Mouse (Mus musculus) kidney, adult 2 months (tissue): Measurements from ENCODE around the gene Man2a1. TPM values are rescaled to one million over a fixed set of nuclear protein-coding genes. Genes with fewer than 3 reads are reported as not detected.

Experiments
- DNase-seq: peaks from one replicate; pipeline ENCODE4 v3.0.0; 2021
- H3K27ac ChIP-seq: fragments of 200-500 bp; 2 replicates; pipeline ENCODE4 v1.5.1; 2012; ENCODE audit warnings: low read depth, low read length, control low read depth, inconsistent platforms; ENCODE audit not compliant: insufficient read depth
- H3K27me3 ChIP-seq: fragments of 200-500 bp; replicated peaks from 2 replicates; pipeline ENCODE4 v1.6.1; 2012; ENCODE audit warnings: mild to moderate bottlenecking, moderate library complexity, low read length, inconsistent platforms; ENCODE audit not compliant: control insufficient read depth, insufficient read depth
- H3K36me3 ChIP-seq: fragments of 200-500 bp; 2 replicates; pipeline ENCODE4 v1.6.1; 2012; ENCODE audit warnings: mild to moderate bottlenecking, moderate library complexity, low read length, inconsistent platforms; ENCODE audit not compliant: control insufficient read depth, insufficient read depth
- H3K4me1 ChIP-seq: fragments of 200-500 bp; 2 replicates; pipeline ENCODE4 v1.6.1; 2011; ENCODE audit warnings: low read length; ENCODE audit not compliant: control insufficient read depth, insufficient read depth
- H3K4me3 ChIP-seq: fragments of 200-500 bp; 2 replicates; pipeline ENCODE4 v1.5.1; 2011; ENCODE audit warnings: mild to moderate bottlenecking, low read depth, low read length, control low read depth; ENCODE audit not compliant: insufficient read depth
- CTCF ChIP-seq: fragments of 200-500 bp; conservative IDR thresholded peaks from 2 replicates; pipeline ENCODE4 v1.5.1; 2011; ENCODE audit warnings: low read depth, mild to moderate bottlenecking, control low read depth, low read length, moderate library complexity, mixed read lengths; ENCODE audit not compliant: insufficient read depth, insufficient read length
- POLR2A ChIP-seq: fragments of 200-500 bp; IDR thresholded peaks from one replicate; pipeline ENCODE4 v1.6.1; 2011; ENCODE audit warnings: low read depth, low read length, control low read depth
- WGBS: fragments of 180-500 bp; shearing (Covaris S2); methylation state at CpG from one replicate; pipeline ENCODE4 v1.1.7; 2018; 5-methylcytosine and 5-hydroxymethylcytosine counted together
- polyA plus RNA-seq: library from polyadenylated mRNA; depleted of rRNA; stranded (reverse); fragments of >200 nt; gene quantifications from 2 replicates; pipeline ENCODE4 v1.2.3, GENCODE M21; 2012

The Man2a1 gene
- polyA plus RNA-seq, 1 experiment, result 27.3 TPM

GRCm38 (mm10) chr17:64764175-64765122 is 163.9 kb downstream of the Man2a1 start:
- Histone ChIP-seq H3K36me3 (no peaks in the 10 kb centered on the region), H3K27me3 (no peaks in the 10 kb centered on the region), H3K4me3 (no peak overlapping the region), H3K4me1 (peaks cover 6% of the 10 kb centered on the region), H3K27ac (no peak overlapping the region)
- DNase-seq, result no peak
- TF ChIP-seq POLR2A (no peak), CTCF (no peak)
- WGBS, result 89% methylated on average over 11 of the region's 11 CpGs

GRCm38 (mm10) chr17:64765286-64765685 is 164.8 kb downstream of the Man2a1 start:
- H3K36me3 ChIP-seq, result no peaks in the 10 kb centered on the region
- H3K27ac ChIP-seq, result no peak overlapping the region
- no peaks in the 10 kb centered on the region for H3K27me3 ChIP-seq
- TF ChIP-seq CTCF (no peak), POLR2A (no peak)
- H3K4me1 ChIP-seq, result no peaks in the 10 kb centered on the region; the same call in 1 of the 2 replicates
- DNase-seq, result peak; percentile 53
- 43% methylated on average over 9 of the region's 9 CpGs for WGBS
- no peak overlapping the region for H3K4me3 ChIP-seq

DNA sequence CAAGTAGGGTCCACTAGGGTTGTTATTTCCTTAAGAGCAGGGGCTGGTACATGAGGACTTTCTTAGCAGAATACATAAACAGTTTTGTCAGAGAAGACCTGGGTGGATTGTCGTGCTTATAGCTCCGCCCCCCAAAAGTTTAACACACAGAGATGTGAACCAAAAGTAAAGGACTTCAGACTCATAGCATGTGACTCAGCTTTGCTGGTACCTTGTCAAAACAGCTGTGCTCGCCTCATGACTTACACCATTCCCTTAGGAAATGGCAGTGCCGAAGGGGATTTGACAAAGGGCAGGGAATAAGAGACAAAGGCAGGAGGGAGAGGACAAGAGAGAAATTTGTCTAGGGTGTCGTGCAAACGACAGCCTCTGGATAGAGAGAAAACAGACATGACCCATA is 166.0 kb downstream of the Man2a1 start:
- H3K36me3 ChIP-seq, result no peaks in the 10 kb centered on the region
- DNase-seq, result no peak
- H3K27me3 ChIP-seq, result no peaks in the 10 kb centered on the region
- H3K4me1 ChIP-seq, result no peaks in the 10 kb centered on the region; the same call in 1 of the 2 replicates
- WGBS, result 68% methylated on average over 6 of the region's 6 CpGs
- TF ChIP-seq CTCF, result no peak
- no peak for TF ChIP-seq POLR2A
- no peak overlapping the region for H3K27ac ChIP-seq
- no peak overlapping the region for H3K4me3 ChIP-seq

- Histone ChIP-seq H3K27ac (no peak overlapping the region), H3K27me3 (no peaks in the 10 kb centered on the region), H3K36me3 (no peaks in the 10 kb centered on the region), H3K4me1 (no peaks in the 10 kb centered on the region), H3K4me3 (no peak overlapping the region)
- TF ChIP-seq POLR2A (no peak), CTCF (no peak)
- DNase-seq, result no peak
- 79% methylated on average over 1 of the region's 1 CpGs for WGBS
Observed at GRCm38 (mm10) chr17:64770277-64770676, 169.7 kb downstream of the Man2a1 start.

DNA sequence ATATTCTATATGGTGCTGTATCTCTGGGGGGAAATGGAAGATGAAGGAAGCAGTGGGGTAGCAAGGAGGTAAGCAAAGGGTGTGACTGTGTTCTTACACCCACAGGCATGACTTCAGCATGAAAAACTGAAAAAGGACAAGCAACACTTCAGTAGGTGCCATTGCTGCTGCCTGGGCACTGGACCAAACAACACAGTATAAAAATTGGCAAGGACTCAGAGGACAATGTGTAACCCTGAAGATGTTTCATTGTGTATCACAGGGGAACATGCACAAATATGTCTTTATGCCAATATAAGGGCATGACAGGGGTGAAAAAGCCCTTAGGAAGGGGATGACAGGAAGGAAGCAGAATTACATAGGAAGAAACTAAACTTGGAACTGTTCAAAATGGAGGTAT is 172.1 kb downstream of the Man2a1 start:
- TF ChIP-seq POLR2A (no peak), CTCF (no peak)
- Histone ChIP-seq H3K36me3 (no peaks in the 10 kb centered on the region), H3K4me1 (no peaks in the 10 kb centered on the region), H3K27ac (no peak overlapping the region), H3K4me3 (no peak overlapping the region), H3K27me3 (no peaks in the 10 kb centered on the region)
- peak; percentile 53 for DNase-seq

DNA sequence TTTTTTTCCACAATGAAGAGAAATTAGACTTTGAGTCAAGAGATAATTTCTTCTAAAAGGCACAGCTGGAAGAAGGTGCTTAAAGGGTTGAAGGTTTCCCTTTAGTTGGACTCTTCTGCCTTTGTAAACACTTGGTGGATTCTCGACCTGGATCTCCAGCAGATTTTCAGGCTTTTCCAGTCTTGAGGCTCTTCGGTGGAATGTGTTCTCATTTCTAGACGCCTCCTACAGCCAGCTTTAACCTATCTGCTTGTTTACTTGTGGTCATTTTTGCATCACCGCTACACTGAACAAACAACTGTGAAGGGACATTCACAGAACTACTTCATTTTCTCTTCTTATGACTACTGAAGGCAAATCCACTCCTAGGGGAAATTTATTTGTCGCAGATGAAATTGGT is 173.7 kb downstream of the Man2a1 start:
- no peaks in the 10 kb centered on the region for H3K36me3 ChIP-seq
- TF ChIP-seq POLR2A, result no peak
- no peak for TF ChIP-seq CTCF
- no peak overlapping the region for H3K4me3 ChIP-seq
- H3K4me1 ChIP-seq, result no peaks in the 10 kb centered on the region
- WGBS, result 90% methylated on average over 5 of the region's 5 CpGs
- no peak overlapping the region for H3K27ac ChIP-seq
- DNase-seq, result no peak
- H3K27me3 ChIP-seq, result no peaks in the 10 kb centered on the region

DNA sequence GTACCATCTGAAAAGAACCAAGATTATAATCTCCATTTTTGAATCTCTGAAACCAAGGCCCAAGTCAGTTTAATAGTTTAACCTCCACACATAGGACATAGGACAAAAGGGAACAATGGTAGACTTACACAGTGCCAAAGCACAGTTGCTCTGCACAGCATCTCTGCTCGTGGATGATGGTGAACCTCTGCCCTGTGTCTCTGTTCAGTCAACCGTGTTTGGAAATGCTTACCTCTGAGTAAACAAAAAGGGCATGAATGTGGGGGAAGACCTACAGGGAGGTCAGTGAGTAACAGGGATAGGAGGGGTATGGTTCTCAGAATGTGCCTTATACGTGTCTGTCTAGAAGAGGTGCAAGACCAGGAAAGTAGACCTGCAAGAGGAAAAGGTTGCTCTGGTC is 177.8 kb downstream of the Man2a1 start:
- Histone ChIP-seq H3K27me3 (no peaks in the 10 kb centered on the region), H3K27ac (no peak overlapping the region), H3K4me1 (no peaks in the 10 kb centered on the region), H3K4me3 (no peak overlapping the region), H3K36me3 (no peaks in the 10 kb centered on the region)
- WGBS, result 49% methylated on average over 3 of the region's 3 CpGs
- TF ChIP-seq CTCF (no peak), POLR2A (no peak)
- DNase-seq, result no peak
